Mouse (Mus musculus): ENCODE measurements around the gene Cpt1a. TPM values are rescaled to one million over a fixed set of nuclear protein-coding genes. Genes with fewer than 3 reads are reported as not detected.

Gene Cpt1a
- 10 to 100 TPM; 19.7 to 29.2 (median 20.9) TPM for polyA plus RNA-seq (2017; shearing (Covaris generic))

- peak; percentile 39 for ATAC-seq
Observed at GRCm38 (mm10) chr19:3322261-3322969, at the start of gene Cpt1a. Gene Cpt1a (plus strand): TSS chr19:3322334.

- no peak for ATAC-seq
Observed at GRCm38 (mm10) chr19:3273331-3273730, 48.8 kb upstream of the Cpt1a start.

- no peak for ATAC-seq
Observed at GRCm38 (mm10) chr19:3275744-3276365, 46.3 kb upstream of the Cpt1a start.

- no peak for ATAC-seq
Observed at GRCm38 (mm10) chr19:3281886-3282285, 40.2 kb upstream of the Cpt1a start.

GRCm38 (mm10) chr19:3282572-3283467 is 39.3 kb upstream of the Cpt1a start, which contains the start of the genes Mrpl21 and Ighmbp2:
Gene Mrpl21 (plus strand): TSS chr19:3282901.
Gene Ighmbp2 (minus strand): TSS chr19:3283017.
- peak; percentile 89 for ATAC-seq

- ATAC-seq: no peak
Observed at GRCm38 (mm10) chr19:3289006-3289405, 33.1 kb upstream of the Cpt1a start.

GRCm38 (mm10) chr19:3292028-3292427 is 30.1 kb upstream of the Cpt1a start:
- ATAC-seq: peak; percentile 28

- no peak for ATAC-seq
Observed at GRCm38 (mm10) chr19:3292993-3293392, 29.1 kb upstream of the Cpt1a start.

GRCm38 (mm10) chr19:3295245-3295644 is 26.9 kb upstream of the Cpt1a start:
- no peak for ATAC-seq

GRCm38 (mm10) chr19:3297034-3297433 is 25.1 kb upstream of the Cpt1a start:
- ATAC-seq: no peak

- ATAC-seq: no peak
Observed at GRCm38 (mm10) chr19:3297775-3298174, 24.4 kb upstream of the Cpt1a start.

- ATAC-seq: no peak
Observed at GRCm38 (mm10) chr19:3304017-3304416, 18.1 kb upstream of the Cpt1a start.

GRCm38 (mm10) chr19:3307175-3307949 is 14.8 kb upstream of the Cpt1a start:
- no peak for ATAC-seq

- ATAC-seq: no peak
Observed at GRCm38 (mm10) chr19:3319341-3319740, 2.8 kb upstream of the Cpt1a start.

GRCm38 (mm10) chr19:3320086-3320485 is 2.0 kb upstream of the Cpt1a start:
- ATAC-seq: no peak

GRCm38 (mm10) chr19:3320801-3321200 is 1.3 kb upstream of the Cpt1a start:
- no peak for ATAC-seq

GRCm38 (mm10) chr19:3321617-3322016 is 517 bp upstream of the Cpt1a start:
- ATAC-seq: no peak

GRCm38 (mm10) chr19:3323201-3323621 is 1.1 kb downstream of the Cpt1a start:
- peak; percentile 57 for ATAC-seq

GRCm38 (mm10) chr19:3323753-3324270 is 1.7 kb downstream of the Cpt1a start:
- ATAC-seq: no peak

- ATAC-seq: no peak
Observed at GRCm38 (mm10) chr19:3324271-3324811, 2.2 kb downstream of the Cpt1a start.

- ATAC-seq: peak; percentile 58
Observed at GRCm38 (mm10) chr19:3324931-3325711, 3.0 kb downstream of the Cpt1a start.
